Mouse (Mus musculus): ENCODE data around the gene Ccdc18.
"Not testable (repeated sequence)": the region's sequence is repeated elsewhere in the genome, so short reads cannot be mapped to it uniquely, and the experiment has no call there.

Gene Ccdc18

DNA sequence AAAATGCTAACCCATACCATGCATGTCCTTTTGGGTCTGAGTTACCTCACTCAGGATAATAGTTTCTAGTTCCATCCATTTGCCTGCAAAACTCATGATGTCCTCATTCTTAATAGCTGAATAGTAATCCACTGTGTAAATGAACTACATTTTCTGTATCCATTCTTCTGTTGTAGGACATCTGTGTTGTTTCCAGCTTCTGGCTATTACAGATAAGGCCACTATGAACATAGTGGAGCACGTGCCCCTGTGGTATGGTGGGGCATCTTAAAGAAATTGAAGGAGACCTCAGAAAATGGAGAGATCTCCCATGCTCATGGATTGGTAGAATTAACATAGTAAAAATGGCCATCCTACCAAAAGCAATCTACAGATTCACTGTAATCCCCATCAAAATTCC lies 131.1 kb downstream of the Ccdc18 start:
- DNase-seq: not testable (repeated sequence)

DNA sequence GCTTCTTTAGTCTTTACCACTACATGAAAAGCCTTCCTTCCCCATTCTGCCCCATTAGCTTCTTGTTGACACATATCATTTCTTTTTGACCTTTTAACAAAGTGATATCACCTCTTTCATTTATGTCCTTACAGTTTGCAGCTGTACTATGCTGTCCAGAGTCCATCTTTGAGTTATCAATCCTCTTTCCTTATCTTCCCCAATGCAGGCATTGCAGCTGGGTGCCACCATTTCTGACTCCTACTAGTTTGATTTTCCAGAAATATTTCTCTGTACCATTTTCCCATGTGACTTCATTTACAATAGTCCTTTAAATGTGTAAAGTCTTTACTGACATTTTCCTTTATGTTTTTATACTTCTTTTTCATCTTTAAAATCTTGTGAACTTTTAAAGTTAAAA lies 134.3 kb downstream of the Ccdc18 start:
- no peak for DNase-seq

DNA sequence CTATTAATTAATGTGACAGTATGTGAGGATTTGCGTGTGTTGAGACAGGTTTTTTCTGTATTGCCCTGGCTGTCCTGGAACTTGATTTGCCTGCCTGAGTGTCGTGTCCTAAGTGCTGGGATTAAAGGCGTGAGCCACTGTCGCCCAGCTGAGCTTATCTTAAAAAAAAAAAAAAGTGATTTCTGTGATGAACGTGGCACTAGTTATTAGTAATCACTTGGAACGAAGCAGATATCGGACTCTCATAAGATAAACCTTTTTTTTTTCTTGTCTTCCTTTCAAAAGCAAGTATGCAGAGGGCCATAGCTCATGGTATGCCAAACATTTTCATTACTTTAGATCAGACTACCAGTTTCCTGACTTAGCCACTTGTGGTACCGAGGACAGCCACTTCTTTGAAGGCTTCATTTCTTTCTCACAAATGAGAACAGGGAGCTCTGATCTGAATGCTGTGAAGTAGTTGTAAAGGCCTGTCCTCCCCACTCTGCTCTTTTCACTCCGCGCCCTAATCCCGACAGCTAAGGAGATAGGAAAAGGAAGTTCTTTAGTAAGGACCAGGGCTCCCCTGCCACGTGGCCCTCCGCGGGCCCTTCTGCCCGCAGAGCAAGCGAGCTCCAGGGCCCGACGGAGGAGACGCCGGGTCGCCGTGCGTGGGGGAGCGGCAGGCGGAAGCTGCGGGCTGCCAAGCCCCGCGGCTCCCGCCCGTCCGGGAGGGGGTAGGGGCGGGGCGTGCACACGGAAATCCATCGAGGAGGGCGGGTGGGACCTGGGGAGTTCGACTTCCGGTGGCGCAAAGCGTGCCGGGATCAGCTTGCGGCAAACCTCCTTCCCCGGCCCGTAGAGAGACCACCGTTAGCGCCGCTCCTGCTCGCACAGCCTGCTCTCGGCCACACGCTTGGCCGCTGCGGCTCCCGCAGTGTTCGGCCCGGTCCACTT lies 135.7 kb downstream of the Ccdc18 start, which contains the start of gene Dr1:
Dr1 (plus strand) TSS at position 771 of the 936 bp plus-strand sequence.
- DNase-seq: peak; percentile 89 to 95

DNA sequence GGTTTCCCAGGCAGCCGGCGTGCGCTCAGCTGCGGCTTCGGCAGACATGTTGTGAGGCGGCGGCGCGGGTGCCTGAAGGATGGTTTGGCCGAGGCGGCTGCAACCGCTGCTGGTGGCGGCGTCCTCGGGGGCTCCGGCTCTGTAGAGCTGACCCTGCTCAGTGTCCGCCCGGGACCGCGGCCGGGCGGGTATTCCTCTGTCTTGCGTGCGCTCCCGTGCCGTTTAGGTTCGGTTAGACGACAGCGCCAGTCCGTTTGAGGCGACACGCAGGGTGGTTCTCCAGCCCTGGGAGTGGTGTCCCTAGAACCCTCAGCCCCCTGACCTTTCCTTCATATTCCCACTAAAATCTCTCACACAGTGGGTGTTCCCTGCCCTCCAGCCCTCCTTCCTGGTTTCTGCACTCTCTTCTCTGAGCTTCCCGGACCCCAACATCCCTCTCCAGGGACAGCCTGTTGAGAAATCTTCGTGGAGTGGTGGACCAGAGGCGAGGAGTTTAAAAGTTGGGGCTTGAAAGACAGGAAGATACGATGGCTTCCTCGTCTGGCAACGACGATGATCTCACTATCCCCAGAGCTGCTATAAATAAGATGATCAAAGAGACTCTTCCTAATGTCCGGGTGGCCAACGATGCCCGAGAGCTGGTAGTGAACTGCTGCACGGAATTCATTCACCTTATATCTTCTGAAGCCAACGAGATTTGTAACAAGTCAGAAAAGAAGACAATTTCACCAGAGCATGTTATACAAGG lies 136.6 kb downstream of the Ccdc18 start:
- peak in 1 of 2 experiments; percentile 2 for DNase-seq

- no peak for DNase-seq
Observed at GRCm38 (mm10) chr5:108269811-108270151, 137.1 kb downstream of the Ccdc18 start.

DNA sequence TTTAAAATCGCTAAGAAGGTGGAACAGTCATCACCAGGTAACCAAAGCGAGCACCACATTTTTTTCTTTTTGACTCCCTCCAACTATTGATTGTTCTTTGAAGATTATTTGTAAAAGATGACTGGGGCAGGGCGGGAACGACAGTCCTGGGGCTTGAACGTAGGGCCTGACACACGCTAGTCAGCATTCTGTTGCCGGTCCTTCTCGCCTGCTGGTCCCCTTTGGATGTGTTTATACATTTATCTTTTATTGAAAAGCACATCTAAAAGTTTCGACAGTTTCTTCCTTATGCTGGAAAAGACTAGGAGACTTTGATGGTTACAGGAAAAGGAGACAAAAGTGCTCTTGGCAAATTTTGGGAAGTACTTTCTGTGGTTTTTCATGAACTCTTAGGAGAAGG lies 137.7 kb downstream of the Ccdc18 start:
- DNase-seq: no peak

DNA sequence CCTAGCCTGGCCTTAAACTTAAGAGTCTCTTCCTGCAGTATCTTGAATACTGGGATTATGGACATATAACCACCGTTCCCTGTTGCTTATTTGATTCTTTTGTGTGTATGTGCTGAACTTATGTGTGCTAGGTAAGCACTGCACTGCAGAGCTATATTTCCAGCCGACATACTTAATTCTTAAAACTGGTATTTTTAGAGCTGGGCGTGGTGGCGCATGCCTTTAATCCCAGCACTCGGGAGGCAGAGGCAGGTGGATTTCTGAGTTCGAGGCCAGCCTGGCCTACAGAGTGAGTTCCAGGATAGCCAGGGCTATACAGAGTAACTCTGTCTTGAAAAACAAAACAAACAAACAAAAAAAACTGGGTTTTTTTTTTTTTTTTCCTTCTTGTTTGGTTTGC lies 138.7 kb downstream of the Ccdc18 start:
- not testable (repeated sequence) for DNase-seq
